Mouse (Mus musculus): ENCODE data around the gene Atp13a3.

DNA sequence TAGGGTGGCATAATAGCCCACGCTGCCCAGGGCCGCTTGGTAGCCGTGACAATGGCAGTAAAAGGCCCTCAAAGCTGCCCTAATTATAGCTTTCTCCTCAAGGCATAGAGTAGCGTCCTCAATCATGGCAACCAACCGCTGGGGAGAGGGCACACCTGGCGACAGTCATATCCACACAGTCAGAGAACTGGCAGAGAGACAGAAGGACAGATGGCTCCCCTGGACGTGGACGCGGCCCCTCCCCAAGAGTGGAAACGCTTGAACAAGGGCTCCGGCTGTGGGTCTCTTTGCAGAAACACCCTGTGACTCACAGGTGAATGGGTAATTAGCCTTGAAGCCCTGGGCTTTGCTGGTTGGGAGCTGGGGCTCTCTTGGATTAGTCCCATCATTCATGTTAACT is 127.4 kb downstream of the Atp13a3 start:
- TF ChIP-seq CTCF (IDR thresholded peaks at IDR 0.05; ENCODE audit: extremely low read depth, insufficient read depth, insufficient read length, insufficient replicate concordance): no peak
- no peak for TF ChIP-seq POLR2A (IDR thresholded peaks at IDR 0.05; ENCODE audit: low read depth, low read length)

Measured in spleen, adult 2 months (tissue).